In genomic region chr3:146381471-146381870, GRCm38 (mm10) we compare ENCODE assay signal across 18 mouse cellular contexts. TPM values are rescaled to one million over a fixed set of nuclear protein-coding genes. Genes with fewer than 3 reads are reported as not detected.
A peak's percentile ranks its signal among the peaks of the same experiment; 100 is the strongest.
DNase-seq lines count a peak whose midpoint lies in the region; ATAC-seq lines count a peak whose summit lies in the region.
"Had no signal": no experiment of that assay in that cellular context is flagged by ENCODE, and none has a peak within 500 bp of the region (broad histone marks: within the 10 kb centered on the region; RNA-seq: fewer than 3 reads in every experiment).

No protein-coding gene starts in this region.

- H3K4me2 ChIP-seq in heart, embryonic 12.5 days: no peak overlapping the region
- H3K4me2 ChIP-seq in liver, embryonic 13.5 days: no peak overlapping the region
- H3K4me2 ChIP-seq: forebrain, embryonic 15.5 days; hindbrain, embryonic 13.5 days had no signal

- no peak overlapping the region for H3K4me3 ChIP-seq in heart, embryonic 12.5 days
- H3K4me3 ChIP-seq in liver, embryonic 13.5 days (replicated peaks): no peak overlapping the region
- H3K4me3 ChIP-seq: embryonic facial prominence, embryonic 10.5 days; forebrain, embryonic 15.5 days; hindbrain, embryonic 13.5 days had no signal

- peaks cover 13% of the 10 kb centered on the region for H3K4me1 ChIP-seq in heart, embryonic 12.5 days (replicated peaks)
- H3K4me1 ChIP-seq in liver, embryonic 13.5 days (replicated peaks): peaks cover 56% of the 10 kb centered on the region

- ATAC-seq in heart, embryonic 12.5 days (ENCODE audit: insufficient number of reproducible peaks, low FRiP score): no peak
- no peak for ATAC-seq in liver, embryonic 13.5 days (ENCODE audit: low read depth)
- peak; percentile 49 for ATAC-seq in megakaryocyte-erythroid progenitor cell, adult 5-6 weeks (replicated peaks; ENCODE audit: low FRiP score, low TSS enrichment, poor library complexity, severe bottlenecking)
- ATAC-seq: activated CD4-positive, CD25-positive, alpha-beta regulatory T cell, adult 4 months; forebrain, embryonic 15.5 days; hindbrain, postnatal 0 days; Patski had no signal

- no peak overlapping the region for H3K27ac ChIP-seq in heart, embryonic 12.5 days (ENCODE audit: poor library complexity, severe bottlenecking)
- 0 out of 2 replicates have a peak overlapping the region, but pooled peaks have one; percentile 20 for H3K27ac ChIP-seq in liver, embryonic 13.5 days
- H3K27ac ChIP-seq: embryonic facial prominence, embryonic 10.5 days; forebrain, embryonic 15.5 days; hindbrain, embryonic 13.5 days; hindbrain, postnatal 0 days had no signal

- peaks cover 7% of the 10 kb centered on the region for H3K9me3 ChIP-seq in heart, embryonic 12.5 days (replicated peaks)
- H3K9me3 ChIP-seq in liver, embryonic 13.5 days (replicated peaks): 0 out of 2 replicates have a peak, but pooled peaks cover 6% of the 10 kb centered on the region
- H3K9me3 ChIP-seq: forebrain, embryonic 15.5 days had no signal

- no peaks in the 10 kb centered on the region for H3K27me3 ChIP-seq in heart, embryonic 12.5 days (replicated peaks)
- no peaks in the 10 kb centered on the region for H3K27me3 ChIP-seq in liver, embryonic 13.5 days
- H3K27me3 ChIP-seq: CH12.LX; forebrain, embryonic 15.5 days; Patski had no signal

- H3K9ac ChIP-seq in heart, embryonic 12.5 days: no peak overlapping the region
- H3K9ac ChIP-seq in liver, embryonic 13.5 days: no peak overlapping the region
- H3K9ac ChIP-seq: forebrain, embryonic 15.5 days; hindbrain, embryonic 13.5 days had no signal

- no peaks in the 10 kb centered on the region for H3K36me3 ChIP-seq in heart, embryonic 12.5 days
- H3K36me3 ChIP-seq in liver, embryonic 13.5 days: no peaks in the 10 kb centered on the region
- H3K36me3 ChIP-seq: embryonic facial prominence, embryonic 10.5 days; forebrain, embryonic 15.5 days; hindbrain, embryonic 13.5 days had no signal

- peak; percentile 37 for DNase-seq in heart, adult 11 months
- no peak for DNase-seq in liver, embryonic 13.5 days
- no peak for DNase-seq in liver
- peak; percentile 25 for DNase-seq in brain, adult 2 months (ENCODE audit: low read depth, low spot score)
- DNase-seq: adrenal gland, postnatal 14 days; cerebellum, adult 2 months; cerebellum, postnatal 10 days; gastrocnemius, postnatal 14 days; heart, postnatal 10 days had no signal

- WGBS in heart, embryonic 12.5 days: 88% methylated on average over 9 of the region's 9 CpGs
- 81% methylated on average over 9 of the region's 9 CpGs for WGBS in liver, embryonic 13.5 days (ENCODE audit: insufficient replicate concordance)

RNA-seq across cellular contexts. Expression of gene Ssx2ip, which starts 23.0 kb away (rescaled TPM):
- polyA plus RNA-seq in heart, embryonic 12.5 days (2016; fragmentation: Nextera tagmentation; extraction: Ambion mirVana): 24.4 and 26.0 TPM in 2 replicates
- 105 and 130 TPM in 2 replicates for polyA plus RNA-seq in liver, embryonic 13.5 days (2015; fragmentation: Nextera tagmentation; extraction: Ambion mirVana)
- 45.3 and 50.0 TPM in 2 replicates for total RNA-seq in megakaryocyte-erythroid progenitor cell, adult 5-6 weeks (2014; fragmentation: Nextera tagmentation)
- total RNA-seq in megakaryocyte-erythroid progenitor cell, adult 5-6 weeks (2017): 69.2 and 73.8 TPM in 2 replicates

Comparison
In these comparisons a context has a peak if more than half of its experiments do, and no peak if none do; other contexts are left out.
1. DNase-seq: peak in heart, adult 11 months (single experiment) and brain, adult 2 months (single experiment); none in liver, embryonic 13.5 days (single experiment) and liver (single experiment).